Mouse (Mus musculus): ENCODE data around the gene Zfp383.
A peak's percentile ranks its signal among the peaks of the same experiment; 100 is the strongest.
"Not testable (repeated sequence)": the region's sequence is repeated elsewhere in the genome, so short reads cannot be mapped to it uniquely, and the experiment has no call there.

The Zfp383 gene

DNA sequence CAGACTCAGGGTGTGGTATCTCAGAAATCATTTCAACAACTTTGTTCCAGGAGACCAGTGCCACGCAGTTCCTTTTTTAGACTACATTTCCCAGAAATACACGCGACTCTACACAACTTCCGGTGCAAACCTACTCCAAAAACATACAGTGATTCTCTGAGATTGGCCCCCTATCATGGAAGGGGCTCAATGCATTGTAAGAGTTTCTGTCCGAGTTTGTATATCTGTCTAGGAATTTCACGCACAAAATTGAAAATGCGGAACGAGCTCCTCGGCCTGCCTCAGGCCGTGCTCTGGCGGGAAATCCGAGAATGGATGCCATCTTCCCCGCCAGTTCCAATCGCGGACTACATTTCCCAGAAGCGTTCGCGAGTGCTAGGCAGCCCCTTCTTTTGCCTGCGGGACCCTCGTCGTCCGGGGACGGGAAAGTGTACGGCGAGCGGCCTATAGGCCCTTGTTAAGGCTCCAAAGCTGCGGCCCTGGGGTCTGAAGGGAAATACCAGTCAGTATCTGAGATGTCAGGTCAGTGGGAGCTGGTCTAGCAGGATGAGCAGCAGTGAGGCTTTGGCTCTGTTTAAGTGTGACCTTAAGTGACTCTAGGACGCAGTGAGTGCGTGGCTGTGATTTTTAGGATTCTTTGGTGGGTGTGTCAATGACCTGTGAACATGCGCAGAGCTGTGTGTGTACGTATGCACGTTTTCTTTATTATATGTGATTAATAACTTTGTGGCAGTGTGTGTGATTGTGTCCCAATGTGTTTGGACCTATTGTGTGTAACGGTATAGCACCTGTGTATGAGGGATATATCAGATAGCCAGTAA is at the start of gene Zfp383:
TSS of gene Zfp383 (plus strand) at position 94 of the 821 bp plus-strand sequence.
- peak; percentile 68 for DNase-seq (ENCODE audit: low read depth, low spot score)

DNA sequence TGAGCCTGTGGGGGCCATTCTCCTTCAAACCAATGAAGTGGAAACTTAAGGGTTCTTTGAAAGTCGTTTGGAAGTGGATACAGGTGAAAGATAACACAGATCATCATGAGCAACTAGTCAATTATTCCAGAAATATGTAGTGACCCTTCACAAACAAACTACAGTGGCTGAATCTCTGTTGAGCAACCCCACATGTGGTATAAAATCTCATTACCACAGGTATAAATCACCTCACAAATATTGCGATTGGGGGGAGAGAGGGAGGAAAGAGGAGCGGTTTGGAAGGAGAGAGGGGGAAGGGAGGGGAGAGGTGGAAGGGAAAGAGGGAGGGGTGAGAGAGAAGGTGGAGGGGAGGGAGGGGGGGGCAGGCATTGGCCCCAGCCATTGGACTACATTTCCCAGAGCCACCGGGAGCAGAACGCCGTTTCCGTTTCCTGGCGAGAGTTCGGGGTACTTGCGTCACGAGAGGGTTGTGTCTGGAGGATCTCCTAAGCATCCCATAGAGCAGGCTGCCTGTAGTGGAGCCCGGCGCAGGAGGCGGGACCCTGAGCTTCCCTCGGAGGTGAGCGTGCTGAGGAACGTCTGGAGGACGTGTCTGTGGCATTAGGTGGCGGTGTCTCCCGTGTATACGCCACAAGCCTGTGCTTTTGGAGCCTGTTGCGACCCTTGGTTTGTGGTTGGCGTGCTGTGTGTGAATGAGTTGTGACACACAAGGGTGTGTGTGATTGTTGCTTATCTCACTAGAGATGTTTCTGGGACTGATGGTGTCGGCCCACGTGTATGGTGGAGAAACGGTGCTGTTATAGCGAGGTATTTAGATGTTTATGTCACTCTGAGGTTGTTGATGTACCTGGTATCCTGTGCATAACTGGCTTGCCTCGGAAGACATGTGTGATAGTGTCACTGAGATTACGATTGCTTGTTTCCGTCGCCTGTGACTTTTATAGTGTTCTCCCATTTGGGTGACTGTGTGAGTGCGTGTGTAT is 48.2 kb upstream of the Zfp383 start, which contains the start of gene Zfp420:
TSS of gene Zfp420 (plus strand) at position 448 of the 986 bp plus-strand sequence.
- DNase-seq (ENCODE audit: low read depth, low spot score), result peak; percentile 84

DNA sequence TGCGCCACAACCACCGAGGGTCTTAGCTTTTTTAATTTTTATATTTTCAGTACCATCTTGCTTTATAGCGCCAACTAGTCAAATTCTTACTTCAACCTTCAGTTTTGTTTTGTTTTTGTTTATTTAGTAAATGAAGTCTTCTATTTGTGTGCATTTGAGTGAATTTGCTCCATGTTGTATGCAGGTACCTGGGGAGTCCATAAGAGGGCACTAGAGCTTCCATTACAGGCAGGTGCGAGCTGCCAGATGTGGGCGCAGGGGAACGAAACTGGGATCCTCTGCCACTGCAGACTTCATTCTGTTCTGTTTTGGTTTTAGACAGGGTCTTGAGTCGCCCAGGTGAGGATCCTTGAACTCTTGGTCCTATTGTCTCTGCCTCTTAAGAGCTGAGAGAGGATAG is 46.4 kb upstream of the Zfp383 start:
- DNase-seq (ENCODE audit: low read depth, low spot score), result no peak

DNA sequence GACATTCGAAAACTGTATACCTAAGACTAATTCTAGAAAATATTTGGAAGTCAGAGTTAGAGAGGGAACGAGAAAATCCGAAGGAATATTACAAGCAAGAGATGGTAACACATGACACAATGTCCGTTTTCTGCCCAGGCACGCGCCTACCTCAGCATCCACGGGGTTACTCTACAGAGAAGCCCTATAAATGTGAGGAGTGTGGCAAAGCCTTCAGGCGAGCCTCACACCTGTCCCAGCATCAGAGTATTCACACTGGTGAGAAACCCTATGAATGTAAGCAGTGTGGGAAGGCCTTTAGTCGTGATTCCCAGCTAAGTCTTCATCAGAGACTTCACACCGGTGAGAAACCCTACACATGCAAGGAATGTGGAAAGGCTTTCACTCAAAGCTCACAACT is 33.8 kb upstream of the Zfp383 start:
- DNase-seq (ENCODE audit: low read depth, low spot score), result no peak

DNA sequence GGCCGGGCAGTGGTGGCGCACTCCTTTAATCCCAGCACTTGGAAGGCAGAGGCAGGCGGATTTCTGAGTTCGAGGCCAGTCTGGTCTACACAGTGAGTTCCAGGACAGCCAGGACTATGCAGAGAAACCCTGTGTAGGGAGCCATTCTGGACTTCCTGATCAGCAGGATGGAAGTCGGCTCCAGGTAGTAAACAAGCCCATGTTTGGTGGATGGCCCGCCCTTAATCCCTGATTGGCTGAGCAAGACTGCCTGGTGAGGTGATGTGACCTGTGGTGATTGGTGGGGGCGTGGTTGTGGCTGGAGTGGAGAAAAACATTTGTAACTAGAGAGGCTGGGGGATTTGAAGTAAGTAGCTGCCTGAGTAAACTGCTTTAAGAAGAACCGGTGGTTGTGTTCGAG is 30.5 kb upstream of the Zfp383 start:
- not testable (repeated sequence) for DNase-seq (ENCODE audit: low read depth, low spot score)

DNA sequence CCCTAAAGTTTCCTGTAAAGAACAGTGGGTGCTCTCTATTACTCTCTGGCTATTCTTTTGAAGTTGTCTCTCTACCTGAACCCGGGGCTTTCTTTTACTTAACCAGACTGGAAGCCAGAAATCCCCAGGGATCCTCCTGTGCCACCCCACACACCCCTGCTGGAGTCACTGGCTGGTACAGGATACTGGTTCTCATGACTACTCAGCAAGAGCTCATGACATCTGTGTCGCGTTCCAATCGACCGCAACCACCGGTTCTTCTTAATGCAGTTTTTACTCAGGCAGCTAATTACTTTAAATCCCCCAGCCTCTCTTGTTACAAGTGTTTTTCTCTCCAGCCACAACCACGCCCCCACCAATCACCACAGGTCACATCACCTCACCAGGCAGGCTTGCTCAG is 28.0 kb upstream of the Zfp383 start:
- DNase-seq (ENCODE audit: low read depth, low spot score), result no peak

DNA sequence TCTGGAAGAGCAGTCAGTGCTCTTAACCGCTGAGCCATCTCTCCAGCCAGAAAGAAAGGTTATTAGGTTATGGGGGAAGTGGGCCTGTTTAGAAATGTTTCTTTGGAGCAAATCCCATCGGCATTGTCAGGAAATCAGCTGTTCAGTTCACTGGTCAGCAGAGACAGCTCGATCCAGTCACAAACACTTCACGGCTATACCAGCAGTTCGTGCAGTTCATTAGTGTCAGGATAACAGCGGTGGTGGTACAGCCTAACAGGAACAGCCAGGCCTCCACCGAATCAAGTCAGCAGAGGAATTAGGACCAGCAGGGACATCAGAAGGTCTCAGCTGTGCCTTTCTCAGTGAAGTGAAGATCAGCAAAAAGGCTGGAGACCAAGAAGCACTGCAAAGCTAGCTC is 27.1 kb upstream of the Zfp383 start:
- DNase-seq (ENCODE audit: low read depth, low spot score), result no peak

DNA sequence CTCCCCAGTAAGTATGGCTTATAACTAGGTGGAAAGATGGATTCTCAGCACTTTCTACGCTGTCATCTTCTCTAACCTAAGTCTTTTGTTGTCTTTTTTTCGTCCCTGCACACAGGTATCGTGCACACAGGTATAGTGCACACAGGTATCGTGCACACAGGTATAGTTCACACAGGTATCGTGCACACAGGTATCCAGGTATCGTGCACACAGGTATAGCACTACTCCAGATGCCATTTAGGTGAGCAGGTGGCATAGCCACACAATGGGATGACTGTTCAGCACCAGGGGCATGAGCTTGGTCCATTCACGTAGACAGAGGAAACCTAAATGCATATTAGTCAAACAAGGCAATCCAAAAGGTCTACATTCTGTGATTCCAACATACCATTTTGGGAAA is 17.5 kb upstream of the Zfp383 start:
- no peak for DNase-seq (ENCODE audit: low read depth, low spot score)

DNA sequence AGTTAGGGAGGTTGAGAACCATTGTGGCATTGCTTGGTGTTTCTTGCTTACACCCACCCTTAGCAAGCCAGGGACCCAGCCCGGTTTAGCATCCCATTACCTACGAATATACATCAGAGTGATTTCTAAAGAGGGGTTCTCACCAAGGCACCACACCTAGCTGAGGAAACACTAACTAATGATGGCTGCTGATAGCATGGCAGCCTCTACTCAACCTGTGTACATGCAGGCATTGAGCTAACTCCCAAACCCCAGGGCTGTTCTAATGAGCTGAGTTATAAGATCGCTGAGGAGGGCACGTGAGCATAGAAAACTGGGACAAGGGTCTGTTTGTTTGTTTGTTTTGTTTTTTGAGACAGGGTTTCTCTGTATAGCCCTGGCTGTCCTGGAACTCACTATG is 15.3 kb upstream of the Zfp383 start:
- no peak for DNase-seq (ENCODE audit: low read depth, low spot score)

DNA sequence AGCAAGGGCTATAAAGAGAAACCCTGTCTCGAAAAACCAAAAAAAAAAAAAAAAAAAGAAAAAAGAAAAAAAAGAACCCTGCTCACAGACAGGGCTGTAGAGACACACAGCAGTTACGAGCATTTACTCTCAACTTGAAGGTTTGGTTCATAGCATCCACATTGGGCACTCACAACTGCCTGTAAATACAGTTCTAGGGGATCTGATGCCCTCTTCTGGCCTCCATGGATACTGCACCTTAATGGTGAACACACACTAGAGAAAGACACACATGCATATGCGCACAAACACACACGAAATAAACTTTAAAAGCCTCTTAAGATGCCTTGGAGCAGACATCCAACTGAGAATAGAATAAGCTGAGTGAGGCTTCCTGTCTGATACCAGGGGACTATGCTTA is 9.7 kb upstream of the Zfp383 start:
- DNase-seq (ENCODE audit: low read depth, low spot score), result no peak

DNA sequence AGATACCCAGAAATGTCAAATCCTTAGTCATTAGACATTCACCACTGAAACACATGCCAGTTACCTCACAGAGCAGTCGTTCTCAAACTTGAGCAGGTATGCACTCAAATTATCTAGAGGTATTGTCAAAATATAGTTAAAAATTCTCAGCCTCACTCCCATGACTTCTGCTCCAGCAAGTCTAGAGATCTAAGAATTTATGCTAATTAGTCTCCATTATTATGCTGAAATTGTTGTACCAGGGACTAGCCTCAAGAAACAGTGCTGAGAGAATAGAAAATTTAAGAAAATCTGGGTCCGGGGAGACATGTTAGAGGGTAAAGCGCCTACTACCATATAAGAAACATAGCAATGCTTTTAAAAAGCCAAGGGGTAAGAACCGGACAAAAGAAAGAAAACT is 3.9 kb upstream of the Zfp383 start:
- DNase-seq (ENCODE audit: low read depth, low spot score), result no peak

DNA sequence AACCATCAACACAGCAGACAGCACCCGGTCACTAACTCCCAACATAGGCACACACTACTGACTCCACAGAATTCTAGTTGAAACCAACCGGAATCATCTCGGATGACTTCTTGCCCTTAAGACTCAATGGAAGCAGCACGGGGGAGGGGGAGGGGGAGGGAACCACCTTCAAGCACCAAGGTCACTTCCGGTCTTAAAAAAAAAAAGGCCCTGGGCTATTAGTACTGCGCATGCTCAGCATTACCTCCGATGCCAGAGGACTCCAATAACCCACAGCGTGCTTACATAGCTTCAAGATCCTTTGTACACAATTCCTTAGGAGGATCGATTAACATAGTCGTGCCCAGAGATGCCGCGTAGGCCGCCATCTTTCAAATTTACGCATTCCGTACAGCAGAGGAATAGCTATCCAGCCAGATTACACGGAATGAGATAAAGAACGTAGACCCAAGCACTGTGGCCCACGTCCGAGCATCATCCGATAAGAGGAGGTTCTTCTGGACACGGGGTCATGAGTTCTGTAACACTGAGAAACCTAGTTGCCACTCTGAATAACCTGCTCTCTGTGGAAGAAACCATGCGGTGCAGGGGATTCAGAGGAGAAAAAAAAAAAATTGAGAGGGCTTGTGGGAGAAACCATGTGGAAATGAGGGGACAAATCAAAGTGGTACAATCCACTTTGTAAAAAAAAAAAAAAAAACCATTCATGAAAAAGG is 1.9 kb upstream of the Zfp383 start, which contains the start of gene Zfp27:
TSS of gene Zfp27 (minus strand) at position 607 of the 716 bp plus-strand sequence.
- peak; percentile 93 for DNase-seq (ENCODE audit: low read depth, low spot score)

DNA sequence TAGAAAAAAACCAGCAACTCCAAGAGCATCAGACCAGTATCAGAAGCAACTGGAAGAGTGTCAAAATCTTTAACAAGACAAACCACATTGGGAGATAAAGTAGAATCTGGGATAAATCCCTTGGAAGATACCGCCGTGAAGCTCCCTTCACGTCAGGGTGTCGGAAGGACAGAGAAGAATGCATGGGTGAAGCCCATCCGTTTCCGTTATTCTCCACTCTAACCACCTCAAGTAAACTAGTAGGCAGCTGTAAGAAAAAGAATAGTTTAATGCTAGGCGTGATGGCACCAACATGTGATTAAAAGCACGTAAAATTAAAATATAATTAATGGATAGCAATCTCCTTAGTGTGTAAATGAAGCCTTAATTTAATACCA is 1.4 kb upstream of the Zfp383 start:
- DNase-seq (ENCODE audit: low read depth, low spot score), result no peak

DNA sequence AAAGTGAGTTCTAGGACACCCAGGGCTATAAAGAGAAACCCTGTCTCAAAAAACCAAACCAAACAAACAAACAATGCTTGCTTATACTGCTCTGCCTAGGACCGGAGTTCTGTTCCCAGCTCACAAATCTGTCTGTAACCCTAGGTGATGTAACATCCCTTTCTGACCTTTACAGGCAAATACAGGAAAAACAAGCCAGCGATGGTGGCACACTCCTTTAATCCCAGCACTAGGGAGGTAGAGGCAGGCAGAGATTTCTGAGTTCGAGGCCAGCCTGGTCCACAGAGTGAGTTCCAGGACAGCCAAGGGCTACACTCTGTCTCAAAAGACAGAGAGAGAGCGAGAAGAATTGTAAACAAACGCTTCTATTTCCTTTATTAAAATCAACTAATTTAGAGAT is 817 bp upstream of the Zfp383 start:
- no peak for DNase-seq (ENCODE audit: low read depth, low spot score)

DNA sequence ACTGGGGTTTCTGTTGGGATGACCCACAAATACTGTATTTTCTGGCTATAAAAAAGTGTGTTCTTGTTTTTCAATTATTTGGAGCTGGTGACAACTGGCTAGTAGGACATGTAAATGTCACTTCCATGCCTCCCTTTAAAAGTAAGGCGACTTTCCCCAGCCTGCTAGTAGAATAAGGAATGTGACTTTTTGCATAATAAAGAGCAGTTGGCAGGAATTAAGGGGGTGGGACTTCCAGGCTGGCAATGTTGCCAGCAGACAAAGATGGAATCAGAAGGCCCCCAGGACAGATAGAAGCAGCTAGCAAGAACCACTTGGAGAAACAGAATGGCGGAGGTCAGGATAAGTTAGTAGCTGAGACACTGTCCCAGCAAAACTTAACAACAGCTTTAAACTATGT is 2.2 kb downstream of the Zfp383 start:
- no peak for DNase-seq (ENCODE audit: low read depth, low spot score)

DNA sequence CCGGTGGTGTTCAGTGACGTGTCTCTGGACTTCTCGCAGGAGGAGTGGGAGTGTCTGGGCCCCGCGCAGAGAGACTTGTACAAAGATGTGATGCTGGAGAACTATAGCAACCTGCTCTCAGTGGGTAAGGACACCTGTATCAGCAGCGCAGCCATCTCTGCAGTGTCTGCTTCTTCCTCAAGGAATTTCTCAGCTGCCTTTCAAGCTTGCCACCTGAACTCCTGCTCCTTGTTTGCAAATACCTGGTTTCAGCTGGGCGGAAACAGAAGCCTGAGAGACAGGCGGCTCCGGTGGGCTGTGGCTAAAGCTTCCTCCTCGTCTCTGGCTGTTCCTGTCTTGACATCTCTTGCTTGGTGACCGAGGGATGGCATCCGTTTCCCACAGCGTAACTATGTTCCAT is 4.1 kb downstream of the Zfp383 start:
- no peak for DNase-seq (ENCODE audit: low read depth, low spot score)

DNA sequence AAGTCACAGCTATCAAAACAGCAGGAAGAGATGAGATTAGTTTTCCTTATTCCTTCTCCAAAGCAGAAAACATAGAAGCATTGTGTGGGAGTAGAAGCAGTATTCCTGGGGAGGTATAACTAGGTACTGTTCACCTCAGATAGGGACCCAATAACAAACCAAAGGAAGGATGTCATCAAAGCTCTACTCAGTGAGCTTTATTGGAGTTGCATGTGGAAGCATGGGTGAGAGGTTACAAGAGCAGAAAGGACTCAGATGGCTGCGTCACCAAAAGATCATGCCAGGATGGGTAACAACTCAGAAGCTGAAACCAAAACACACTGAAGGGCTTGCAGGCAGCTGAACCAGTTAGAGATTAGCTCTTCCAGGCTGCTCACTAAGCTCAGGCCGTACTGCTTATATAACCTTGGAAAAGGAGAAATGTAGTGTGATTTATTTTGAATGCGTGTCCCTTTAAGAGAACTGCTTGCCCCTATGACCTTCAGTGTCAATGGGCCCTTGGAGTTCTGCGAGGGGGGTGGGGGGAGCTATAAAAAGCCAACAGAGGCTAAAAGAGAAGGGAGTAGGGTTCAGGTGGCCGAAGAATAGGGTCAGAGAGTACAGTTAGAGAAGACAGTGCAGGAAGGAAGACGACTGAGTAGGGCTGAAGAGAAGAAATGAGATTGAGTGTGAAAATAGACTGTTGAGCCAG is 9.5 kb downstream of the Zfp383 start:
- DNase-seq (ENCODE audit: low read depth, low spot score), result no peak

DNA sequence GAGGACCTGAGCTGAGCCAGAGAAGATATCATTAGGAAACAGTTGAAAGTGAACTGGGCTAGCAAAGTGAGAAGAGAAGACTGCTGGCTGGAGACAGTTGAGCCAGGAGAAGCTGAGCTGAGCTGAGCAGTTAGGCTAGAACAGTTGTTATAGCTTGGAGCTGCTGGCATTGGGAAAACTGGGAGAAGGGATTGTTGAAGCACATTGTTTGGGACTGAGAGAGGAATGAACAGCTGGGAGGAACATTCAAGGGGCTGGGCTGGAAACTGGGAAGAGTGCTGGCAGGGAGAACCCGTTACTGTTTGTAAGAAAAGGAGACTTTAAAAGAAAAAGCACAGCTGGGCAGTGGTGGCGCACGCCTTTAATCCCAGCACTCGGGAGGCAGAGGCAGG is 10.0 kb downstream of the Zfp383 start:
- DNase-seq (ENCODE audit: low read depth, low spot score), result no peak

DNA sequence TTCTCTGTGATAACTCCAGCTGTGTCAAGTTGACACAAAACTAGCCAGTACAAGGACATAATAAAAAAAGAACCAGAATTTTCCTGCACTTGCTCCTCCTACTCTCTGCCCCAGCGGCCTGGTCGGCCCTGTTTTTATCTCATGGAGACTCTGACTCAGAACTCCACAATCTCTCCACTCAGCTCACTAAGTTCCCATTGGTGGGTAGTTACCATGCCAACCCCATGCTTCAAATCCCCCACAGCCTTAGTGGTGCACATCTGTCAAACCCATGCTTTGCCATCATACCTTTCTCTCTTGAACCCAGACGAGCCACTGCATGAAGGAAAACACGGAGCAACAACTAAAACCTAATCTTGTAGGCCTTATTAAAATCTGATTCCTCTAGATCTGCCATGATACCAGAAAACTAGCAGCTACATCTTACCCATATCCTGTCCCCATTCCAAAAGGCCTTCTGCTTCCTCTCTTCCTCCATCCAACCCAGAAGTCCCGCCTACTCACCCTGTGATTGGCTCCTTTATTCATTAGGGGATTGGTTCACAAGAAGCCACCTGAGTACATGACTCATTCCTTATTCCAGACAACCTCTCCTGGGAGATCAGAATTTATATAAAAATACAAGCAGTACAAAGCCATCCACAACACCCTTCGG is 13.5 kb downstream of the Zfp383 start:
- DNase-seq (ENCODE audit: low read depth, low spot score), result no peak

DNA sequence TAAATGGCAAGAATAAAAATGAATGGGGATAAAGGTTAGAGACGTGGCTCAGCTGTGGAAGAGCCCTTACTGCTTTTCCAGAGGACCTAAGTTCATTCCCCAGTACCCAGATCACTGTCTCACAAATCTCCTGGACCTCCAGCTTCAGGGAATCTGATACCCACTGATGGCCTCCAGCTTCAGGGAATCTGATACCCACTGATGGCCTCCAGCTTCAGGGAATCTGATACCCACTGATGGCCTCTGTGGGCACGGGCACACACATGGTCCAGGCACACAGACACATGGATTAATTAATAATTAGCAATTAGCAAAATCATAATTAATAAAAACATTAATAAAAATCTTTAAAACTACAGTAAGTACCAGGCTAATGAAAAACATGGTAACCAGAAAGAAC is 14.8 kb downstream of the Zfp383 start:
- no peak for DNase-seq (ENCODE audit: low read depth, low spot score)

DNA sequence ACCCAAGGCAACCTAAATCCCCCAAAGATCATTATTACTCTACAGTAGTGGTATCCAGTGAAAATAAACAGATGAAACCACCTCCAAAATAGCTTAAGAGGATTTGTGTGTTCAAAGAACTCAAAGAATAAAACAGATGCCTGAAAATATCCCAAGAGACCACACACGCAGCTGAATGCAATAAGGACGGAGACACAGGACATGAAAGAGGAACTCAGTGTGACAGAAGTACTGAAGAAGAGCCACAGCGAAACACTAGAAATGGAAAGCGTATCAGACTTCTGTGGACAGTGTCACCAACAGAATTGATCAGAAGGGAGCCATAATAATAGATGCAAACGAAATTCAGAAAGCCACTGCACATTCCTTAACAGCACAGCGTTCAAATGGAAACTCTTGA is 30.8 kb downstream of the Zfp383 start:
- DNase-seq (ENCODE audit: low read depth, low spot score), result no peak

Data from retina, adult 2 months (tissue).